Mouse (Mus musculus) small intestine, adult 2 months (tissue): ENCODE results near the gene Pla2g3. TPM values are rescaled to one million over a fixed set of nuclear protein-coding genes. Genes with fewer than 3 reads are reported as not detected.

Experiments
- H3K27ac ChIP-seq: fragments of 200-500 bp; 2 replicates; pipeline ENCODE4 v1.5.1; 2012; ENCODE audit warnings: low read depth, low read length, control low read depth, inconsistent platforms; ENCODE audit not compliant: insufficient read depth
- H3K27me3 ChIP-seq: fragments of 200-500 bp; 2 replicates; pipeline ENCODE4 v1.6.1; 2012; ENCODE audit warnings: mild to moderate bottlenecking, moderate library complexity, low read length, inconsistent platforms; ENCODE audit not compliant: control insufficient read depth, insufficient read depth
- H3K36me3 ChIP-seq: fragments of 200-500 bp; 2 replicates; pipeline ENCODE4 v1.6.1; 2012; ENCODE audit warnings: mild to moderate bottlenecking, low read length, control low read depth, inconsistent platforms; ENCODE audit not compliant: control insufficient read depth, insufficient read depth
- H3K4me1 ChIP-seq: fragments of 200-500 bp; 2 replicates; pipeline ENCODE4 v1.6.1; 2012; ENCODE audit warnings: low read length, inconsistent platforms, mixed read lengths; ENCODE audit not compliant: control insufficient read depth, insufficient read depth, insufficient read length
- H3K4me3 ChIP-seq: fragments of 200-500 bp; 2 replicates; pipeline ENCODE4 v1.5.1; 2012; ENCODE audit warnings: low read depth, mild to moderate bottlenecking, control low read depth, inconsistent platforms, low read length, moderate library complexity
- CTCF ChIP-seq: fragments of 200-500 bp; IDR thresholded peaks from 2 replicates; pipeline ENCODE4 v1.5.1; 2012; ENCODE audit warnings: low read depth, mild to moderate bottlenecking, control low read depth, inconsistent platforms, low read length, moderate library complexity, mixed read lengths; ENCODE audit not compliant: insufficient replicate concordance, insufficient read length; ENCODE audit errors: extremely low read depth
- POLR2A ChIP-seq: fragments of 200-500 bp; IDR thresholded peaks from 2 replicates; pipeline ENCODE4 v1.6.1; 2012; ENCODE audit warnings: low read depth, mild to moderate bottlenecking, control low read depth, inconsistent platforms, low read length, moderate library complexity
- WGBS: fragments of 180-500 bp; shearing (Covaris S2); methylation state at CpG from one replicate; pipeline ENCODE4 v1.1.7; 2018; 5-methylcytosine and 5-hydroxymethylcytosine counted together
- polyA plus RNA-seq: library from polyadenylated mRNA; depleted of rRNA; stranded (reverse); fragments of >200 nt; gene quantifications from 2 replicates; pipeline ENCODE4 v1.2.3, GENCODE M21; 2012

The Pla2g3 gene
- polyA plus RNA-seq, 1 experiment, result 0.48 TPM

GRCm38 (mm10) chr11:3526207-3526606 lies 38.1 kb downstream of the Pla2g3 start:
- peak overlapping the region; percentile 8; the same call in 1 of the 2 replicates for H3K4me3 ChIP-seq
- TF ChIP-seq CTCF (no peak), POLR2A (no peak)
- H3K27me3 ChIP-seq, result no peaks in the 10 kb centered on the region
- H3K4me1 ChIP-seq, result no peaks in the 10 kb centered on the region
- peaks cover 77% of the 10 kb centered on the region for H3K36me3 ChIP-seq
- 84% methylated on average over 9 of the region's 9 CpGs for WGBS
- H3K27ac ChIP-seq, result no peak overlapping the region

DNA sequence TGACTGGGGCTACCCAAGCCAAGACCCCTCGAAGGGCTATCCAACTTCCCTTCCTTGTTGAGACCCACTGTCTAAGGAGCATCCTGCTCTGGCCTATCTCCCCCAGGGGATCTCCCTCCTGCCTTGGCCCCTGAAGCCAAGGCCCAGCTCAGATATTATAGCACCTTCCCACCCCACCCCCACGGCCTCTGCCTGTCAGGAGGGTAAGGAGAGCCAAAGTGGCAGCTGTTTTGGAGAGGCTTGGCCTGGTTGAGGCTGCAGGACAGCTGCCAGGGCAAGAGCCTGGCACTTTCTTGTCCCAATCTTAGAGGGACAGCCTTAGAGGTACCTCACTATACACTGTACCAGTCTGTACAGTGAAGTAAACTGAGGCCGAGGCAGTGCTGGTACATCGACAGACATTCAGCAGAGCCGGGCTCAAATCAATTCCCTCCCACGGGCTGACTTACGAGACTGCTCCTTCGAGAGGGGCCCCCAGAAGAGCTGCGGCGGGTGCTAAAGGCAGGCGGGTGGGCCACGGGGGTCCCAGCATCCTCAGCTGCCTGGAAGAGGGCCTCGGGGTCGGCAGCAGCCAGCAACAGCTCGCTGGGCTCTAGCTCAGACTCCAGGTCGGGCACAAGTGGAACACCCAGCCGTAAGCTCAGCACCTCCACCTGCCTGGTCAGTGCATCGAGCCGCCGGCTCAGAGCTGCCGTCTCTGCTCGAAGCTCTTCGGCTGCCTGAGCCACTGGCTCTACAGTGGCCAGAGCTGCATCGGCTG lies 39.1 kb downstream of the Pla2g3 start:
- 93% methylated on average over 24 of the region's 24 CpGs for WGBS
- Histone ChIP-seq H3K4me1 (no peaks in the 10 kb centered on the region), H3K36me3 (peaks cover 78% of the 10 kb centered on the region), H3K27me3 (no peaks in the 10 kb centered on the region), H3K27ac (no peak overlapping the region), H3K4me3 (peak overlapping the region; percentile 28)
- no peak for TF ChIP-seq POLR2A
- no peak for TF ChIP-seq CTCF

- TF ChIP-seq POLR2A, result no peak
- no peaks in the 10 kb centered on the region for H3K27me3 ChIP-seq
- H3K4me1 ChIP-seq, result no peaks in the 10 kb centered on the region
- 92% methylated on average over 8 of the region's 8 CpGs for WGBS
- peak overlapping the region; percentile 28 for H3K4me3 ChIP-seq
- H3K27ac ChIP-seq, result no peak overlapping the region
- H3K36me3 ChIP-seq, result peaks cover 78% of the 10 kb centered on the region
These were observed 39.7 kb downstream of the Pla2g3 start for GRCm38 (mm10) chr11:3527766-3528165.

DNA sequence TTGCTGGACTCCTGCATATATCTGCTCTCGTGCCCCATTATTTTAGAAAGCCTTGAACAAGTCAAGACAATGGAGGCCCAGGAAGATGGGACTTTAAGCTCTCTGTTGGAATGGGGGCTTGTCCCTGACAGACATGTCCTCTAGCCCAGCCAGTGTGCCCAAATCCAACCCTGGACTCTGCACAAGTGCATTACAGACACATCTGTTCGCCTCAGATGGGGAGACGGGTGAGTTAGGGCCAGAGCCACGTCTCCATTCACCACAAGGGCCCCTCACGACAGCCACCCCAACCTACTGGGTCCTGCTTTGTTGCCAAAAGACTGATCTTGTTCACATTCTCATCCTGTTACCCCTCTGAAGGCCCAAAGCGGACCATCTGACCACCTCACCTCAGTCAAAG lies 40.1 kb downstream of the Pla2g3 start:
- 95% methylated on average over 6 of the region's 6 CpGs for WGBS
- Histone ChIP-seq H3K4me1 (no peaks in the 10 kb centered on the region), H3K27me3 (no peaks in the 10 kb centered on the region), H3K27ac (0 out of 2 replicates have a peak overlapping the region, but pooled peaks have one; percentile 1), H3K4me3 (peak overlapping the region; percentile 14), H3K36me3 (peaks cover 75% of the 10 kb centered on the region)
- TF ChIP-seq POLR2A, result no peak
- no peak for TF ChIP-seq CTCF

- WGBS, result 75% methylated on average over 20 of the region's 20 CpGs
- Histone ChIP-seq H3K27ac (peak overlapping the region; percentile 36), H3K36me3 (peaks cover 69% of the 10 kb centered on the region), H3K27me3 (no peaks in the 10 kb centered on the region), H3K4me3 (peak overlapping the region; percentile 37), H3K4me1 (no peaks in the 10 kb centered on the region)
- TF ChIP-seq POLR2A (no peak), CTCF (no peak)
These were observed 41.6 kb downstream of the Pla2g3 start for GRCm38 (mm10) chr11:3529476-3530252.

- WGBS, result 83% methylated on average over 3 of the region's 3 CpGs
These were observed 42.6 kb downstream of the Pla2g3 start for GRCm38 (mm10) chr11:3530731-3531130.

DNA sequence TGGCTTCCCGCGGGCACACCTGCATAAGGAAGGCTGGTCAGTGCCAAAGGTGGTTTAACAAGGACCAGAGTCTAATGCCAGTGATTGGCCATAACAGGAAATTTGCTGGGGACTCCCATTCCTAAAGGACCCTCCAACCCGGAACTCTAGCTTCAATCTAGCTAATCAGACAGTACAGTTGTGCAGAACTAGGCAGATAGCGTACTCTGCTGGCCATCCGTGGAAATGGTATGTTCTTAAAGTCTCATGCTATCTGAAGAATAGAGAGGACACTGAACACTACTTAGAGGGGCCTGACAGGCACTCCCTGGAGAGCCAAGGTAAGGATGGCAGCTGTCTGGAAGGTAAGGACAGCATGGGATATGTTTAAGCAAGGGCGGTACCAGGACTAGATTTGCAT lies 43.5 kb downstream of the Pla2g3 start:
- H3K27ac ChIP-seq, result no peak overlapping the region

More at GRCm38 (mm10) chr11:3530731-3531130, 42.6 kb downstream of the Pla2g3 start:
- Histone ChIP-seq H3K4me1 (peaks cover 4% of the 10 kb centered on the region; the same call in 1 of the 2 replicates), H3K4me3 (peak overlapping the region; percentile 19; the same call in 1 of the 2 replicates), H3K36me3 (peaks cover 59% of the 10 kb centered on the region), H3K27me3 (no peaks in the 10 kb centered on the region), H3K27ac (0 out of 2 replicates have a peak overlapping the region, but pooled peaks have one; percentile 28)
- no peak for TF ChIP-seq CTCF
- TF ChIP-seq POLR2A, result no peak

More for the DNA sequence above, 43.5 kb downstream of the Pla2g3 start:
- 86% methylated on average over 6 of the region's 6 CpGs for WGBS
- Histone ChIP-seq H3K36me3 (peaks cover 53% of the 10 kb centered on the region), H3K4me3 (0 out of 2 replicates have a peak overlapping the region, but pooled peaks have one; percentile 19), H3K4me1 (peaks cover 8% of the 10 kb centered on the region; the same call in 1 of the 2 replicates), H3K27me3 (no peaks in the 10 kb centered on the region)
- TF ChIP-seq POLR2A (no peak), CTCF (no peak)
